Mouse (Mus musculus): Measurements from ENCODE around the gene Tmeff2. TPM values are rescaled to one million over a fixed set of nuclear protein-coding genes. Genes with fewer than 3 reads are reported as not detected.
"Not testable (repeated sequence)": the region's sequence is repeated elsewhere in the genome, so short reads cannot be mapped to it uniquely, and the experiment has no call there.

The Tmeff2 gene
- polyA plus RNA-seq (2012) = not detected in 2 replicates

GRCm38 (mm10) chr1:50900386-50900785 is at the start of gene Tmeff2:
Tmeff2 (plus strand) TSS chr1:50900647.
- not testable (repeated sequence) for H3K36me3 ChIP-seq (ENCODE audit: control insufficient read depth); H3K9me3 ChIP-seq (ENCODE audit: control insufficient read depth, low read length); H3K4me1 ChIP-seq (ENCODE audit: control insufficient read depth); H3K4me3 ChIP-seq (replicated peaks); H3K27me3 ChIP-seq (ENCODE audit: control insufficient read depth)

- Histone ChIP-seq H3K36me3 (ENCODE audit: control insufficient read depth) (no peaks in the 10 kb centered on the region), H3K27me3 (ENCODE audit: control insufficient read depth) (no peaks in the 10 kb centered on the region)
Measured at GRCm38 (mm10) chr1:50861515-50861914, 38.9 kb upstream of the Tmeff2 start.

GRCm38 (mm10) chr1:50897696-50898095 is 2.8 kb upstream of the Tmeff2 start:
- no peak overlapping the region for H3K4me3 ChIP-seq (replicated peaks)
- H3K27me3 ChIP-seq (ENCODE audit: control insufficient read depth) = no peaks in the 10 kb centered on the region
- H3K4me1 ChIP-seq (ENCODE audit: control insufficient read depth) = no peaks in the 10 kb centered on the region
- H3K36me3 ChIP-seq (ENCODE audit: control insufficient read depth) = no peaks in the 10 kb centered on the region
- TF ChIP-seq TAL1 (IDR thresholded peaks at IDR 0.05; ENCODE audit: low read length) = no peak
- no peak for TF ChIP-seq GATA1 (IDR thresholded peaks at IDR 0.05; ENCODE audit: low read length)
- peaks cover 2% of the 10 kb centered on the region; the same call in 1 of the 2 replicates for H3K9me3 ChIP-seq (ENCODE audit: control insufficient read depth, low read length)

More at GRCm38 (mm10) chr1:50861515-50861914, 38.9 kb upstream of the Tmeff2 start:
- no peak for TF ChIP-seq GATA1 (IDR thresholded peaks at IDR 0.05; ENCODE audit: low read length)
- TF ChIP-seq TAL1 (IDR thresholded peaks at IDR 0.05; ENCODE audit: low read length) = no peak
- Histone ChIP-seq H3K4me3 (replicated peaks) (no peak overlapping the region), H3K4me1 (ENCODE audit: control insufficient read depth) (no peaks in the 10 kb centered on the region), H3K9me3 (ENCODE audit: control insufficient read depth, low read length) (no peaks in the 10 kb centered on the region)

GRCm38 (mm10) chr1:50924838-50925355 is 24.4 kb downstream of the Tmeff2 start:
- Histone ChIP-seq H3K9me3 (ENCODE audit: control insufficient read depth, low read length) (peaks cover 4% of the 10 kb centered on the region; the same call in 1 of the 2 replicates), H3K4me1 (ENCODE audit: control insufficient read depth) (no peaks in the 10 kb centered on the region), H3K36me3 (ENCODE audit: control insufficient read depth) (no peaks in the 10 kb centered on the region), H3K27me3 (ENCODE audit: control insufficient read depth) (peaks cover 48% of the 10 kb centered on the region), H3K4me3 (replicated peaks) (no peak overlapping the region)
- no peak for TF ChIP-seq GATA1 (IDR thresholded peaks at IDR 0.05; ENCODE audit: low read length)
- TF ChIP-seq TAL1 (IDR thresholded peaks at IDR 0.05; ENCODE audit: low read length) = no peak

GRCm38 (mm10) chr1:50925356-50925921 is 25.0 kb downstream of the Tmeff2 start:
- TF ChIP-seq TAL1 (IDR thresholded peaks at IDR 0.05; ENCODE audit: low read length) (no peak), GATA1 (IDR thresholded peaks at IDR 0.05; ENCODE audit: low read length) (no peak)
- peaks cover 48% of the 10 kb centered on the region for H3K27me3 ChIP-seq (ENCODE audit: control insufficient read depth)

GRCm38 (mm10) chr1:50926374-50927060 is 26.1 kb downstream of the Tmeff2 start:
- peaks cover 4% of the 10 kb centered on the region; the same call in 1 of the 2 replicates for H3K9me3 ChIP-seq (ENCODE audit: control insufficient read depth, low read length)
- H3K4me1 ChIP-seq (ENCODE audit: control insufficient read depth) = no peaks in the 10 kb centered on the region
- no peak for TF ChIP-seq GATA1 (IDR thresholded peaks at IDR 0.05; ENCODE audit: low read length)
- TF ChIP-seq TAL1 (IDR thresholded peaks at IDR 0.05; ENCODE audit: low read length) = no peak
- H3K36me3 ChIP-seq (ENCODE audit: control insufficient read depth) = no peaks in the 10 kb centered on the region
- no peak overlapping the region for H3K4me3 ChIP-seq (replicated peaks)
- peaks cover 48% of the 10 kb centered on the region for H3K27me3 ChIP-seq (ENCODE audit: control insufficient read depth)

More at GRCm38 (mm10) chr1:50925356-50925921, 25.0 kb downstream of the Tmeff2 start:
- no peaks in the 10 kb centered on the region for H3K4me1 ChIP-seq (ENCODE audit: control insufficient read depth)
- no peak overlapping the region for H3K4me3 ChIP-seq (replicated peaks)
- peaks cover 4% of the 10 kb centered on the region; the same call in 1 of the 2 replicates for H3K9me3 ChIP-seq (ENCODE audit: control insufficient read depth, low read length)
- H3K36me3 ChIP-seq (ENCODE audit: control insufficient read depth) = no peaks in the 10 kb centered on the region

GRCm38 (mm10) chr1:50927077-50927611 is 26.7 kb downstream of the Tmeff2 start:
- no peaks in the 10 kb centered on the region for H3K36me3 ChIP-seq (ENCODE audit: control insufficient read depth)
- peaks cover 48% of the 10 kb centered on the region for H3K27me3 ChIP-seq (ENCODE audit: control insufficient read depth)
- peaks cover 4% of the 10 kb centered on the region; the same call in 1 of the 2 replicates for H3K9me3 ChIP-seq (ENCODE audit: control insufficient read depth, low read length)
- no peak overlapping the region for H3K4me3 ChIP-seq (replicated peaks)
- no peak for TF ChIP-seq GATA1 (IDR thresholded peaks at IDR 0.05; ENCODE audit: low read length)
- no peak for TF ChIP-seq TAL1 (IDR thresholded peaks at IDR 0.05; ENCODE audit: low read length)
- H3K4me1 ChIP-seq (ENCODE audit: control insufficient read depth) = no peaks in the 10 kb centered on the region

GRCm38 (mm10) chr1:50927679-50928187 is 27.3 kb downstream of the Tmeff2 start:
- Histone ChIP-seq H3K27me3 (ENCODE audit: control insufficient read depth) (peaks cover 48% of the 10 kb centered on the region), H3K9me3 (ENCODE audit: control insufficient read depth, low read length) (peaks cover 4% of the 10 kb centered on the region; the same call in 1 of the 2 replicates), H3K4me3 (replicated peaks) (no peak overlapping the region), H3K36me3 (ENCODE audit: control insufficient read depth) (no peaks in the 10 kb centered on the region), H3K4me1 (ENCODE audit: control insufficient read depth) (no peaks in the 10 kb centered on the region)
- TF ChIP-seq GATA1 (IDR thresholded peaks at IDR 0.05; ENCODE audit: low read length) (no peak), TAL1 (IDR thresholded peaks at IDR 0.05; ENCODE audit: low read length) (no peak)

- H3K9me3 ChIP-seq (ENCODE audit: control insufficient read depth, low read length) = peaks cover 4% of the 10 kb centered on the region; the same call in 1 of the 2 replicates
- no peak overlapping the region for H3K4me3 ChIP-seq (replicated peaks)
- TF ChIP-seq GATA1 (IDR thresholded peaks at IDR 0.05; ENCODE audit: low read length) (no peak), TAL1 (IDR thresholded peaks at IDR 0.05; ENCODE audit: low read length) (no peak)
- no peaks in the 10 kb centered on the region for H3K4me1 ChIP-seq (ENCODE audit: control insufficient read depth)
- H3K36me3 ChIP-seq (ENCODE audit: control insufficient read depth) = no peaks in the 10 kb centered on the region
- peaks cover 48% of the 10 kb centered on the region for H3K27me3 ChIP-seq (ENCODE audit: control insufficient read depth)
Measured at GRCm38 (mm10) chr1:50928776-50929175, 28.3 kb downstream of the Tmeff2 start.

Measured in erythroblast, embryonic 14.5 days (primary cell).